Mouse (Mus musculus) embryonic facial prominence, embryonic 14.5 days (tissue): Measurements from ENCODE around the gene Pde4b. TPM values are rescaled to one million over a fixed set of nuclear protein-coding genes. Genes with fewer than 3 reads are reported as not detected.

Experiments
- ATAC-seq: fragments of 200-750 bp; cut with Nextera tagmentation; 2 replicates; pipeline ENCODE4 v1.8.0; 2017; ENCODE audit warnings: low read depth, moderate number of reproducible peaks, moderate TSS enrichment
- DNase-seq: peaks from one replicate; pipeline ENCODE4 v3.0.0-alpha.2; 2015; ENCODE audit warnings: low spot score
- H3K27ac ChIP-seq: fragments of 300-500 bp; sonication (generic); replicated peaks from 2 replicates; pipeline ENCODE4 v1.5.1; 2014; ENCODE audit warnings: low read depth, mild to moderate bottlenecking, low read length, moderate library complexity
- H3K27me3 ChIP-seq: fragments of 300-500 bp; sonication (generic); replicated peaks from 2 replicates; pipeline ENCODE4 v1.6.1; 2014; ENCODE audit warnings: low read length; ENCODE audit not compliant: control insufficient read depth, insufficient read depth
- H3K36me3 ChIP-seq: fragments of 300-500 bp; sonication (generic); 2 replicates; pipeline ENCODE4 v1.6.1; 2014; ENCODE audit warnings: low read length, mixed read lengths; ENCODE audit not compliant: control insufficient read depth, insufficient read depth
- H3K4me1 ChIP-seq: fragments of 300-500 bp; sonication (generic); 2 replicates; pipeline ENCODE4 v1.6.1; 2014; ENCODE audit warnings: antibody characterized with exemption, low read length; ENCODE audit not compliant: control insufficient read depth, insufficient read depth
- H3K4me2 ChIP-seq: fragments of 300-500 bp; sonication (generic); 2 replicates; pipeline ENCODE4 v1.6.1; 2014; ENCODE audit warnings: low read depth, mild to moderate bottlenecking, low read length, moderate library complexity, mixed read lengths
- H3K4me3 ChIP-seq: fragments of 300-500 bp; sonication (generic); 2 replicates; pipeline ENCODE4 v1.5.1; 2014; ENCODE audit warnings: low read depth, mild to moderate bottlenecking, low read length
- H3K9ac ChIP-seq: fragments of 300-500 bp; sonication (generic); 2 replicates; pipeline ENCODE4 v1.6.1; 2014; ENCODE audit warnings: low read depth, mild to moderate bottlenecking, low read length, moderate library complexity, mixed read lengths
- H3K9me3 ChIP-seq: fragments of 300-500 bp; sonication (generic); 2 replicates; pipeline ENCODE4 v1.6.1; 2016; ENCODE audit warnings: low read length; ENCODE audit not compliant: control insufficient read depth
- WGBS: fragments of 180-500 bp; shearing (Covaris S2); extraction: QIAGEN DNeasy Blood & Tissue Kit; methylation state at CpG from one replicate; pipeline ENCODE4 v1.1.7; 2014; 5-methylcytosine and 5-hydroxymethylcytosine counted together
- polyA plus RNA-seq: library from polyadenylated mRNA; unstranded; fragments of >200 nt; fragmentation: Nextera tagmentation; extraction: Ambion mirVana; gene quantifications from 2 replicates; pipeline ENCODE4 v1.2.1, GENCODE M21; 2014

Pde4b gene
- polyA plus RNA-seq, 1 experiment from 2014 or later, result 19.4 TPM

- H3K9ac ChIP-seq, result no peak overlapping the region
- WGBS, result 66% methylated on average over 4 of the region's 4 CpGs
- H3K9me3 ChIP-seq, result no peaks in the 10 kb centered on the region
- H3K27ac ChIP-seq, result no peak overlapping the region
- ATAC-seq (no peak), DNase-seq (peak; percentile 30)
- no peaks in the 10 kb centered on the region for H3K27me3 ChIP-seq
- H3K36me3 ChIP-seq, result peaks cover 28% of the 10 kb centered on the region; the same call in 1 of the 2 replicates
- no peak overlapping the region for H3K4me2 ChIP-seq
- no peaks in the 10 kb centered on the region for H3K4me1 ChIP-seq
- no peak overlapping the region for H3K4me3 ChIP-seq
Measured at GRCm38 (mm10) chr4:102605722-102606341, 518.5 kb downstream of the Pde4b start.

GRCm38 (mm10) chr4:102606825-102607224 lies 519.5 kb downstream of the Pde4b start:
- Histone ChIP-seq H3K9me3 (no peaks in the 10 kb centered on the region), H3K36me3 (peaks cover 25% of the 10 kb centered on the region; the same call in 1 of the 2 replicates), H3K27me3 (no peaks in the 10 kb centered on the region), H3K27ac (no peak overlapping the region), H3K4me3 (no peak overlapping the region), H3K4me1 (no peaks in the 10 kb centered on the region), H3K4me2 (no peak overlapping the region), H3K9ac (no peak overlapping the region)
- WGBS, result 87% methylated on average over 8 of the region's 8 CpGs
- DNase-seq (no peak), ATAC-seq (no peak)

GRCm38 (mm10) chr4:102607744-102608416 lies 520.5 kb downstream of the Pde4b start:
- H3K4me2 ChIP-seq, result no peak overlapping the region
- 84% methylated on average over 7 of the region's 7 CpGs for WGBS
- no peaks in the 10 kb centered on the region for H3K9me3 ChIP-seq
- H3K27me3 ChIP-seq, result no peaks in the 10 kb centered on the region
- no peak for DNase-seq
- no peak overlapping the region for H3K4me3 ChIP-seq
- H3K36me3 ChIP-seq, result peaks cover 16% of the 10 kb centered on the region; the same call in 1 of the 2 replicates
- no peaks in the 10 kb centered on the region for H3K4me1 ChIP-seq
- no peak for ATAC-seq
- no peak overlapping the region for H3K27ac ChIP-seq
- no peak overlapping the region for H3K9ac ChIP-seq

- H3K27me3 ChIP-seq, result no peaks in the 10 kb centered on the region
- WGBS, result 87% methylated on average over 4 of the region's 4 CpGs
- no peak for ATAC-seq
- H3K4me1 ChIP-seq, result no peaks in the 10 kb centered on the region
- H3K4me2 ChIP-seq, result no peak overlapping the region
- H3K9ac ChIP-seq, result no peak overlapping the region
- H3K36me3 ChIP-seq, result no peaks in the 10 kb centered on the region
- DNase-seq, result no peak
- H3K27ac ChIP-seq, result no peak overlapping the region
- no peak overlapping the region for H3K4me3 ChIP-seq
- H3K9me3 ChIP-seq, result no peaks in the 10 kb centered on the region
Measured at GRCm38 (mm10) chr4:102612596-102612995, 525.3 kb downstream of the Pde4b start.

GRCm38 (mm10) chr4:102617774-102618173 lies 530.4 kb downstream of the Pde4b start:
- Histone ChIP-seq H3K4me1 (no peaks in the 10 kb centered on the region), H3K27ac (no peak overlapping the region), H3K27me3 (no peaks in the 10 kb centered on the region), H3K9me3 (no peaks in the 10 kb centered on the region), H3K4me2 (no peak overlapping the region), H3K36me3 (no peaks in the 10 kb centered on the region), H3K9ac (no peak overlapping the region), H3K4me3 (no peak overlapping the region)
- ATAC-seq (no peak), DNase-seq (no peak)
- 48% methylated on average over 4 of the region's 4 CpGs for WGBS

GRCm38 (mm10) chr4:102618609-102619008 lies 531.3 kb downstream of the Pde4b start:
- no peak for ATAC-seq
- no peaks in the 10 kb centered on the region for H3K4me1 ChIP-seq
- 93% methylated on average over 3 of the region's 3 CpGs for WGBS

GRCm38 (mm10) chr4:102620179-102620910 lies 533.0 kb downstream of the Pde4b start:
- no peak overlapping the region for H3K4me3 ChIP-seq
- no peaks in the 10 kb centered on the region for H3K27me3 ChIP-seq
- DNase-seq (peak; percentile 36), ATAC-seq (peak; percentile 74; the same call in 1 of the 2 replicates)
- no peaks in the 10 kb centered on the region for H3K9me3 ChIP-seq
- H3K4me1 ChIP-seq, result no peaks in the 10 kb centered on the region
- WGBS, result 62% methylated on average over 5 of the region's 5 CpGs
- H3K36me3 ChIP-seq, result no peaks in the 10 kb centered on the region
- H3K4me2 ChIP-seq, result no peak overlapping the region
- no peak overlapping the region for H3K9ac ChIP-seq
- H3K27ac ChIP-seq, result no peak overlapping the region

More at GRCm38 (mm10) chr4:102618609-102619008, 531.3 kb downstream of the Pde4b start:
- no peak overlapping the region for H3K27ac ChIP-seq
- no peak overlapping the region for H3K4me2 ChIP-seq
- no peaks in the 10 kb centered on the region for H3K9me3 ChIP-seq
- no peak overlapping the region for H3K4me3 ChIP-seq
- DNase-seq, result no peak
- H3K36me3 ChIP-seq, result no peaks in the 10 kb centered on the region
- no peak overlapping the region for H3K9ac ChIP-seq
- no peaks in the 10 kb centered on the region for H3K27me3 ChIP-seq

GRCm38 (mm10) chr4:102621120-102621519 lies 533.8 kb downstream of the Pde4b start:
- H3K4me3 ChIP-seq, result no peak overlapping the region
- DNase-seq (no peak), ATAC-seq (no peak)
- no peaks in the 10 kb centered on the region for H3K27me3 ChIP-seq
- H3K9me3 ChIP-seq, result no peaks in the 10 kb centered on the region
- H3K4me1 ChIP-seq, result no peaks in the 10 kb centered on the region
- no peak overlapping the region for H3K27ac ChIP-seq
- no peak overlapping the region for H3K4me2 ChIP-seq
- H3K36me3 ChIP-seq, result no peaks in the 10 kb centered on the region
- WGBS, result 75% methylated on average over 2 of the region's 2 CpGs
- no peak overlapping the region for H3K9ac ChIP-seq
